Mouse (Mus musculus) limb, embryonic 13.5 days (tissue): ENCODE results near the gene Ltb4r1. TPM values are rescaled to one million over a fixed set of nuclear protein-coding genes. Genes with fewer than 3 reads are reported as not detected.

Experiments
- ATAC-seq: fragments of 200-750 bp; cut with Nextera tagmentation; 2 replicates; pipeline ENCODE4 v1.8.0; 2017; ENCODE audit warnings: low read depth, moderate number of reproducible peaks, moderate TSS enrichment; ENCODE audit not compliant: low FRiP score
- H3K27ac ChIP-seq: fragments of 300-500 bp; sonication (generic); 2 replicates; pipeline ENCODE4 v1.5.1; 2015; ENCODE audit warnings: inconsistent platforms, mild to moderate bottlenecking, moderate library complexity
- H3K27me3 ChIP-seq: fragments of 300-500 bp; sonication (generic); 2 replicates; pipeline ENCODE4 v1.6.1; 2015; ENCODE audit warnings: mild to moderate bottlenecking, inconsistent platforms
- H3K36me3 ChIP-seq: fragments of 300-500 bp; sonication (generic); 2 replicates; pipeline ENCODE4 v1.6.1; 2015; ENCODE audit warnings: inconsistent platforms, mild to moderate bottlenecking, moderate library complexity
- H3K4me1 ChIP-seq: fragments of 300-500 bp; sonication (generic); 2 replicates; pipeline ENCODE4 v1.6.1; 2015; ENCODE audit warnings: inconsistent platforms
- H3K4me2 ChIP-seq: fragments of 300-500 bp; sonication (generic); replicated peaks from 2 replicates; pipeline ENCODE4 v1.6.1; 2015; ENCODE audit warnings: inconsistent platforms, mild to moderate bottlenecking, moderate library complexity
- H3K4me3 ChIP-seq: fragments of 300-500 bp; sonication (generic); 2 replicates; pipeline ENCODE4 v1.5.1; 2015; ENCODE audit warnings: moderate library complexity, mild to moderate bottlenecking, inconsistent platforms
- H3K9ac ChIP-seq: fragments of 300-500 bp; sonication (generic); 2 replicates; pipeline ENCODE4 v1.6.1; 2015; ENCODE audit warnings: mild to moderate bottlenecking, inconsistent platforms
- H3K9me3 ChIP-seq: fragments of 300-500 bp; sonication (generic); 2 replicates; pipeline ENCODE4 v1.6.1; 2016; ENCODE audit warnings: inconsistent platforms
- WGBS: fragments of 180-500 bp; shearing (Covaris S2); methylation state at CpG from one replicate; pipeline ENCODE4 v1.1.7; 2015; 5-methylcytosine and 5-hydroxymethylcytosine counted together
- polyA plus RNA-seq: library from polyadenylated mRNA; unstranded; fragments of >200 nt; fragmentation: Nextera tagmentation; extraction: Ambion mirVana; gene quantifications from 2 replicates; pipeline ENCODE4 v1.2.1, GENCODE M21; 2015

Gene Ltb4r1
- polyA plus RNA-seq = 0.45 and 0.51 TPM in 2 replicates

- 68% methylated on average over 4 of the region's 4 CpGs for WGBS
- Histone ChIP-seq H3K4me3 (no peak within 1 kb of the TSS), H3K36me3 (no peaks in the 10 kb centered on the region), H3K9me3 (no peaks in the 10 kb centered on the region), H3K4me1 (peaks cover 22% of the 10 kb centered on the region), H3K27me3 (peaks cover 85% of the 10 kb centered on the region), H3K27ac (no peak within 1 kb of the TSS), H3K9ac (no peak within 1 kb of the TSS), H3K4me2 (no peak within 1 kb of the TSS)
- no peak for ATAC-seq
These were observed at the start of gene Ltb4r1 for GRCm38 (mm10) chr14:55765696-55766095. TSS of gene Ltb4r1 (plus strand) at chr14:55765962.

DNA sequence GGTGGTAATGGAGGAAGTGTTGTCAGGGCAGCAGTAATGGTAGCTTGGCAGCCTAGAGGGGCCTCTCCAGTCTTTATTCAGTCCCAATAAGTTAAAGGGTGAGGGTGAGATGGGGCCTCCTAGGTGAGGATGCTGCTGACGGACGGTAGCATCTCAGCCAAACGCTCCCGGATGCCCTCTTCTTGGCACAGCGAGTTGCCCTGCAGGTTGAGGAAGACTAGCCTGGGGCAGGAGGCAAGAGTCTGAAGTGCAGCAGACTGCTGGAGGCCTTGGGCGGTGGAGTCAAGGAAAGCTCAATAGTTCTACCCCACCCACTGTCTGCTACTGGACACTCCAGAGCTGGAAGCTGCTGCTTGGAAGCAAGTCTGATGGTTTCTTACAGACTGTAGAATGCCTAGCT, 49.5 kb upstream of the Ltb4r1 start:
- H3K27me3 ChIP-seq = peaks cover 30% of the 10 kb centered on the region
- H3K4me3 ChIP-seq = no peak overlapping the region
- H3K27ac ChIP-seq = no peak overlapping the region
- no peak overlapping the region for H3K4me2 ChIP-seq
- no peak overlapping the region for H3K9ac ChIP-seq
- ATAC-seq = no peak
- H3K4me1 ChIP-seq = peaks cover 19% of the 10 kb centered on the region
- WGBS = 85% methylated on average over 6 of the region's 6 CpGs
- peaks cover 40% of the 10 kb centered on the region for H3K36me3 ChIP-seq
- no peaks in the 10 kb centered on the region for H3K9me3 ChIP-seq

DNA sequence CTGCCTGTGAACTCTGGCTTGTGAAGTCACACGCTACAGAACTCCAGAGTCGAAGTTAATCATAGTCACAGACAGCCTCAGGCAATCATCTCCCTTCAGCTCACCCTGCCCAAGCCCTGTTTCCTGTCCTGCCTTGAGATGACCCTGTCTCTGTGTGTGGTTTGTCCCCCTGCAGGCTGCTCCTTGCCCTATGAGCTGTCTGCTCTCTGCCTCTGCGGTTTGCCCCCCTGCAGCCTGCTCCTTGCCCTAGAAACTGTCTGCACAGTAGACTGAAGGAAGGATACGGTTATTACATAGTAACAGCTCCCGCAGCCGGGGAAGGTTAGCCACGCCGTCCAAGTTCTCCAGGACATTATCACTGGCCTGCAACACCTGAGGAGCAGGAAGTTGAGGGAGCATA, 48.9 kb upstream of the Ltb4r1 start:
- WGBS = 73% methylated on average over 8 of the region's 8 CpGs
- H3K4me3 ChIP-seq = no peak overlapping the region

DNA sequence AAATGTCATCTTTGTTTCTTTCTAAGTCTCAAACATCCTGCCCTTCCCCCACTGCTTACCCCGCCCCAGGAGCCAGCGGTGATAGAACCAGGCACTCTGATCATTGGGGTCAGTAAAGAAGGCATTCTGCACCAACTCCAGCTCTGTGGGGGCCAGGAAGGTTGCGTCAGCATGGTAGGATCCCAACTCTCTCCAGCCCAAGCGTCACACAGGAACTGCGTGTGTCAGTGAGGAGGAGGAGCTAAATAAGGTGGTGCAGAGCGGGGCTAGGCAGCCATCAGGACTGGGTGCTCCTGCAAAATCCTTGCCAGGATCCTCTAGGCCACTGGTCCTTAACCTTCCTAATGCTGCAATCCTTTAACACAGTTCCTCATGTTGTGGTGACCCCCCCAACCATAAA, 46.0 kb upstream of the Ltb4r1 start:
- Histone ChIP-seq H3K27ac (no peak overlapping the region), H3K9me3 (no peaks in the 10 kb centered on the region), H3K27me3 (no peaks in the 10 kb centered on the region), H3K9ac (peak overlapping the region; percentile 21; the same call in 1 of the 2 replicates), H3K4me2 (no peak overlapping the region), H3K4me1 (peaks cover 14% of the 10 kb centered on the region; the same call in 1 of the 2 replicates), H3K36me3 (peaks cover 40% of the 10 kb centered on the region), H3K4me3 (no peak overlapping the region)
- ATAC-seq = no peak
- 90% methylated on average over 6 of the region's 6 CpGs for WGBS

More for the DNA sequence above, 48.9 kb upstream of the Ltb4r1 start:
- ATAC-seq = no peak
- Histone ChIP-seq H3K4me2 (no peak overlapping the region), H3K4me1 (peaks cover 22% of the 10 kb centered on the region), H3K27me3 (peaks cover 24% of the 10 kb centered on the region), H3K9ac (no peak overlapping the region), H3K36me3 (peaks cover 40% of the 10 kb centered on the region), H3K27ac (no peak overlapping the region), H3K9me3 (no peaks in the 10 kb centered on the region)

GRCm38 (mm10) chr14:55720666-55721065, 45.1 kb upstream of the Ltb4r1 start:
- Histone ChIP-seq H3K9ac (0 out of 2 replicates have a peak overlapping the region, but pooled peaks have one; percentile 71), H3K4me3 (no peak overlapping the region; the same call in 1 of the 2 replicates), H3K27me3 (no peaks in the 10 kb centered on the region), H3K27ac (no peak overlapping the region), H3K4me1 (peaks cover 14% of the 10 kb centered on the region; the same call in 1 of the 2 replicates), H3K36me3 (peaks cover 40% of the 10 kb centered on the region), H3K9me3 (no peaks in the 10 kb centered on the region), H3K4me2 (peak overlapping the region; percentile 69)
- WGBS = 91% methylated on average over 12 of the region's 12 CpGs
- ATAC-seq = no peak

GRCm38 (mm10) chr14:55721076-55721475, 44.7 kb upstream of the Ltb4r1 start:
- H3K9me3 ChIP-seq = no peaks in the 10 kb centered on the region
- H3K4me1 ChIP-seq = peaks cover 14% of the 10 kb centered on the region; the same call in 1 of the 2 replicates
- no peak for ATAC-seq
- peak overlapping the region; percentile 69 for H3K4me2 ChIP-seq
- H3K9ac ChIP-seq = peak overlapping the region; percentile 71; the same call in 1 of the 2 replicates
- WGBS = 75% methylated on average over 6 of the region's 6 CpGs
- no peaks in the 10 kb centered on the region for H3K27me3 ChIP-seq
- H3K4me3 ChIP-seq = peak overlapping the region; percentile 77
- H3K36me3 ChIP-seq = peaks cover 38% of the 10 kb centered on the region
- no peak overlapping the region for H3K27ac ChIP-seq

- Histone ChIP-seq H3K27ac (peak within 1 kb of the TSS; percentile 75), H3K4me1 (peaks cover 14% of the 10 kb centered on the region; the same call in 1 of the 2 replicates), H3K4me3 (peak within 1 kb of the TSS; percentile 77), H3K9ac (peak within 1 kb of the TSS; percentile 71), H3K27me3 (no peaks in the 10 kb centered on the region), H3K4me2 (peak within 1 kb of the TSS; percentile 69), H3K9me3 (no peaks in the 10 kb centered on the region), H3K36me3 (peaks cover 30% of the 10 kb centered on the region)
- under 1% methylated on average over 50 of the region's 50 CpGs for WGBS
- ATAC-seq = peak; percentile 97
These were observed 43.9 kb upstream of the Ltb4r1 start, which contains the start of gene Rabggta for GRCm38 (mm10) chr14:55721700-55722437. TSS of gene Rabggta (minus strand) at chr14:55722263.

DNA sequence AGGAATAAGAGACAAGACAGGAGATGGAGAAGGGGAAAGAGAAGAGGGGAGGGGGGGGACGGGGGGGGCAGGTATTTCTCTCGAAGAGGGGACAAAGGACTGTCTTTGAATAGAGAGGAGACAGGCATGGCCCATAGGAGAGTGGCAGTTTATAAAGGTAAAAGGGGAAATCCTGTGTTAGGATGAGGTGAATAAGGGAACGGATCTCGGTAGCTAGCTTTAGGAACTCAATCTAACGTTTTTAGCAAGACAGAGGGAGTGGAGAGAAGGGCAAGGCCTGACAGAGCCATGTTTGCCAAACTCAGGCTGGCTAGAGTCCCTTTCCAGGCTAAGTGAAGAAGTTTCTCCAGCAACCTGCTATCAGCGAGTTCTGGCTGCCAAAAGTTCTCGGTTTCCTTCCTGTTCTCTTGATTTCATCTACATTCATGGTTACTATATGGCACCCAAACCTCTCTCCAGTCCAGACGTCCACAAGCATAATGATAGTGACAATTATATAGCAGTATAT, 43.3 kb upstream of the Ltb4r1 start:
- Histone ChIP-seq H3K9me3 (no peaks in the 10 kb centered on the region), H3K36me3 (peaks cover 23% of the 10 kb centered on the region), H3K9ac (peak overlapping the region; percentile 71), H3K4me1 (peaks cover 14% of the 10 kb centered on the region; the same call in 1 of the 2 replicates), H3K4me3 (peak overlapping the region; percentile 77), H3K27ac (no peak overlapping the region), H3K27me3 (no peaks in the 10 kb centered on the region), H3K4me2 (peak overlapping the region; percentile 69)
- WGBS = 56% methylated on average over 8 of the region's 8 CpGs
- ATAC-seq = no peak; the same call in 1 of the 2 replicates

- H3K4me2 ChIP-seq = no peak overlapping the region
- peaks cover 14% of the 10 kb centered on the region; the same call in 1 of the 2 replicates for H3K4me1 ChIP-seq
- WGBS = 88% methylated on average over 7 of the region's 7 CpGs
- no peaks in the 10 kb centered on the region for H3K27me3 ChIP-seq
- peaks cover 16% of the 10 kb centered on the region for H3K36me3 ChIP-seq
- H3K27ac ChIP-seq = no peak overlapping the region
- no peak overlapping the region for H3K9ac ChIP-seq
- no peak overlapping the region for H3K4me3 ChIP-seq
- no peak for ATAC-seq
- no peaks in the 10 kb centered on the region for H3K9me3 ChIP-seq
These were observed 42.3 kb upstream of the Ltb4r1 start for GRCm38 (mm10) chr14:55723433-55723832.

DNA sequence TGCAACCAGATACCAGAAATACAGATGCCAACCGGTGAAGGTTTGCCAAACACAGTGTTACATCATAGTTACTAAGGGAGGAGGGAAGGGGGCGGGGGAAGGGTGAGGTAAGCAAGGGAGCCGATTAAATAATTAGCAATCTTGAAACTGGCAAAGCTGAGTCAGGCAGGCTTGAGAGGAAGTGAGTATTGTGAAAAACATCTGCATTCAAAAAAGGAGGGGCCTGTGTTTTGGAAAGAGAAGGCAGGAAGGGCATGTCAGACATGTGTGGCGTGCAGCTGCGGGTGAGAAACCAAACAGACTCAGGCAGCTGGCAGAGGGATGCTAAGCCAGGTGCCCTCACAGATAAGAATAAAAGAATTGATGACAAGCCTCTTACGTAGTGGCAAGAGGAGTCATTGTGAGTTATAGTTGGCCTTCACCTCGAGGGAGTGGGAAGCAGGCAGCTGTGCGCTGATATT, 41.3 kb upstream of the Ltb4r1 start:
- H3K4me3 ChIP-seq = no peak overlapping the region
- H3K36me3 ChIP-seq = peaks cover 7% of the 10 kb centered on the region; the same call in 1 of the 2 replicates
- H3K9ac ChIP-seq = no peak overlapping the region
- no peak overlapping the region for H3K27ac ChIP-seq
- WGBS = 64% methylated on average over 8 of the region's 8 CpGs
- H3K27me3 ChIP-seq = no peaks in the 10 kb centered on the region
- H3K4me2 ChIP-seq = no peak overlapping the region
- H3K4me1 ChIP-seq = peaks cover 14% of the 10 kb centered on the region; the same call in 1 of the 2 replicates
- no peak for ATAC-seq
- H3K9me3 ChIP-seq = no peaks in the 10 kb centered on the region

- H3K27ac ChIP-seq = no peak overlapping the region
- H3K9ac ChIP-seq = no peak overlapping the region
- ATAC-seq = no peak
- H3K4me2 ChIP-seq = no peak overlapping the region
- H3K4me1 ChIP-seq = peaks cover 6% of the 10 kb centered on the region; the same call in 1 of the 2 replicates
- H3K9me3 ChIP-seq = no peaks in the 10 kb centered on the region
- H3K27me3 ChIP-seq = no peaks in the 10 kb centered on the region
- no peaks in the 10 kb centered on the region for H3K36me3 ChIP-seq
- no peak overlapping the region for H3K4me3 ChIP-seq
These were observed 39.5 kb upstream of the Ltb4r1 start for GRCm38 (mm10) chr14:55726261-55726660.
